Mouse (Mus musculus) heart, embryonic 11.5 days (tissue): ENCODE results near the gene Psg19. TPM values are rescaled to one million over a fixed set of nuclear protein-coding genes. Genes with fewer than 3 reads are reported as not detected.
"Not testable (repeated sequence)": the region's sequence is repeated elsewhere in the genome, so short reads cannot be mapped to it uniquely, and the experiment has no call there.

Experiments
- ATAC-seq: fragments of 200-750 bp; cut with Nextera tagmentation; replicated peaks from 2 replicates; pipeline ENCODE4 v1.8.0; 2017; ENCODE audit warnings: moderate library complexity; ENCODE audit not compliant: insufficient number of reproducible peaks, low FRiP score, low TSS enrichment
- H3K27ac ChIP-seq: fragments of 300-500 bp; sonication (generic); 2 replicates; pipeline ENCODE4 v1.5.1; 2014; ENCODE audit warnings: mild to moderate bottlenecking, low read depth, low read length
- H3K27me3 ChIP-seq: fragments of 300-500 bp; sonication (generic); 2 replicates; pipeline ENCODE4 v1.6.1; 2014; ENCODE audit warnings: mild to moderate bottlenecking, low read length, mixed read lengths; ENCODE audit not compliant: control insufficient read depth, insufficient read depth
- H3K36me3 ChIP-seq: fragments of 300-500 bp; sonication (generic); 2 replicates; pipeline ENCODE4 v1.6.1; 2014; ENCODE audit warnings: mild to moderate bottlenecking, low read length, moderate library complexity, mixed read lengths; ENCODE audit not compliant: control insufficient read depth, insufficient read depth
- H3K4me1 ChIP-seq: fragments of 300-500 bp; sonication (generic); 2 replicates; pipeline ENCODE4 v1.6.1; 2014; ENCODE audit warnings: low read length; ENCODE audit not compliant: control insufficient read depth, insufficient read depth
- H3K4me2 ChIP-seq: fragments of 300-500 bp; sonication (generic); 2 replicates; pipeline ENCODE4 v1.6.1; 2014; ENCODE audit warnings: mild to moderate bottlenecking, moderate library complexity
- H3K4me3 ChIP-seq: fragments of 300-500 bp; sonication (generic); 2 replicates; pipeline ENCODE4 v1.5.1; 2014; ENCODE audit warnings: low read depth, low read length
- H3K9ac ChIP-seq: fragments of 300-500 bp; sonication (generic); 2 replicates; pipeline ENCODE4 v1.6.1; 2014; ENCODE audit warnings: mild to moderate bottlenecking, low read depth, low read length, moderate library complexity
- H3K9me3 ChIP-seq: fragments of 300-500 bp; sonication (generic); replicated peaks from 2 replicates; pipeline ENCODE4 v1.6.1; 2016; ENCODE audit warnings: low read length; ENCODE audit not compliant: control insufficient read depth
- WGBS: fragments of 180-500 bp; shearing (Covaris S2); extraction: QIAGEN DNeasy Blood & Tissue Kit; methylation state at CpG from one replicate; pipeline ENCODE4 v1.1.7; 2014; ENCODE audit not compliant: insufficient replicate concordance; 5-methylcytosine and 5-hydroxymethylcytosine counted together
- polyA plus RNA-seq: library from polyadenylated mRNA; unstranded; fragments of >200 nt; fragmentation: Nextera tagmentation; extraction: Ambion mirVana; gene quantifications from 2 replicates; pipeline ENCODE4 v1.2.1, GENCODE M21; 2014

Psg19 gene
- polyA plus RNA-seq, 1 experiment from 2014 or later, result not detected

GRCm38 (mm10) chr7:18760152-18760551, 38.2 kb downstream of the Psg19 start:
- H3K27me3 ChIP-seq, H3K9me3 ChIP-seq, ATAC-seq, H3K36me3 ChIP-seq, H3K27ac ChIP-seq, H3K4me3 ChIP-seq, H3K9ac ChIP-seq, H3K4me2 ChIP-seq, H3K4me1 ChIP-seq: not testable (repeated sequence)
- 84% methylated on average over 7 of the region's 7 CpGs for WGBS

GRCm38 (mm10) chr7:18749896-18750477, 48.3 kb downstream of the Psg19 start:
- H3K9me3 ChIP-seq, H3K9ac ChIP-seq, H3K27ac ChIP-seq, H3K27me3 ChIP-seq, ATAC-seq, H3K4me1 ChIP-seq, H3K4me3 ChIP-seq, H3K36me3 ChIP-seq, H3K4me2 ChIP-seq: not testable (repeated sequence)
- 50% methylated on average over 11 of the region's 13 CpGs for WGBS

GRCm38 (mm10) chr7:18748994-18749895, 49.1 kb downstream of the Psg19 start:
- no peak overlapping the region for H3K4me2 ChIP-seq
- WGBS, result 24% methylated on average over 6 of the region's 6 CpGs
- H3K36me3 ChIP-seq, result no peaks in the 10 kb centered on the region
- H3K9ac ChIP-seq, result no peak overlapping the region
- no peaks in the 10 kb centered on the region for H3K4me1 ChIP-seq
- no peak for ATAC-seq
- no peaks in the 10 kb centered on the region for H3K9me3 ChIP-seq
- H3K27me3 ChIP-seq, result peaks cover 7% of the 10 kb centered on the region
- no peak overlapping the region for H3K27ac ChIP-seq
- H3K4me3 ChIP-seq, result 0 out of 2 replicates have a peak overlapping the region, but pooled peaks have one; percentile 3

- not testable (repeated sequence) for H3K4me2 ChIP-seq, H3K9me3 ChIP-seq, H3K4me1 ChIP-seq, H3K9ac ChIP-seq, H3K4me3 ChIP-seq, H3K27me3 ChIP-seq, H3K36me3 ChIP-seq, H3K27ac ChIP-seq, ATAC-seq
- WGBS, result 49% methylated on average over 2 of the region's 2 CpGs
Measured at GRCm38 (mm10) chr7:18747420-18747819, 50.9 kb downstream of the Psg19 start.

GRCm38 (mm10) chr7:18746189-18746860, 52.0 kb downstream of the Psg19 start:
- no peak overlapping the region for H3K27ac ChIP-seq
- H3K9ac ChIP-seq, result peak overlapping the region; percentile 65; the same call in 1 of the 2 replicates
- peak overlapping the region; percentile 66 for H3K4me2 ChIP-seq
- H3K27me3 ChIP-seq, result peaks cover 7% of the 10 kb centered on the region
- H3K9me3 ChIP-seq, result no peaks in the 10 kb centered on the region
- no peaks in the 10 kb centered on the region for H3K36me3 ChIP-seq
- no peak for ATAC-seq
- peak overlapping the region; percentile 35 for H3K4me3 ChIP-seq
- 10% methylated on average over 20 of the region's 20 CpGs for WGBS
- no peaks in the 10 kb centered on the region for H3K4me1 ChIP-seq

Other genes starting within 250 kb of the Psg19 start
- gene Psg27, start 231.2 kb downstream of the Psg19 start, polyA plus RNA-seq, result not detected in 2 replicates
- gene Psg23, start 182.0 kb downstream of the Psg19 start, polyA plus RNA-seq, result not detected in 2 replicates
- not detected in 2 replicates for gene Psg21, start 141.8 kb downstream of the Psg19 start, polyA plus RNA-seq
- not detected in 2 replicates for gene Psg20, start 112.3 kb downstream of the Psg19 start, polyA plus RNA-seq
- gene Psg22, start 80.4 kb downstream of the Psg19 start, polyA plus RNA-seq, result not detected in 2 replicates
- gene Psg17, start 23.1 kb upstream of the Psg19 start, polyA plus RNA-seq, result 0.14 TPM in 1 of 2 replicates, not detected in the other
- not detected in 2 replicates for gene Mill2, start 41.4 kb upstream of the Psg19 start, polyA plus RNA-seq
- 0.45 and 1.6 TPM in 2 replicates for gene Pglyrp1, start 72.8 kb upstream of the Psg19 start, polyA plus RNA-seq
- gene Ccdc61, start 111.9 kb upstream of the Psg19 start, polyA plus RNA-seq, result 12.1 and 19.8 TPM in 2 replicates
- gene Nova2, start 127.4 kb upstream of the Psg19 start, polyA plus RNA-seq, result 0.77 and 0.93 TPM in 2 replicates
- gene Nanos2, start 188.9 kb upstream of the Psg19 start, polyA plus RNA-seq, result not detected in 2 replicates
- gene Mypop, start 192.7 kb upstream of the Psg19 start, polyA plus RNA-seq, result 2.1 and 2.2 TPM in 2 replicates
- gene Irf2bp1, start 205.5 kb upstream of the Psg19 start, polyA plus RNA-seq, result 13.9 and 14.2 TPM in 2 replicates
- 0.59 TPM in 1 of 2 replicates, not detected in the other for gene Foxa3, start 225.0 kb upstream of the Psg19 start, polyA plus RNA-seq
- gene Sympk, start 225.9 kb upstream of the Psg19 start, polyA plus RNA-seq, result 17.6 and 21.4 TPM in 2 replicates